Mouse (Mus musculus) c-Kit-positive CD71-positive TER-119-positive erythroid progenitor cells, embryonic 14.5 days (primary cell): ENCODE data around the gene Arfip2.

ENCODE experiments used
- DNase-seq: peaks from one replicate; pipeline ENCODE4 v3.0.0-alpha.2; 2013; ENCODE audit warnings: low spot score

Arfip2 gene

DNA sequence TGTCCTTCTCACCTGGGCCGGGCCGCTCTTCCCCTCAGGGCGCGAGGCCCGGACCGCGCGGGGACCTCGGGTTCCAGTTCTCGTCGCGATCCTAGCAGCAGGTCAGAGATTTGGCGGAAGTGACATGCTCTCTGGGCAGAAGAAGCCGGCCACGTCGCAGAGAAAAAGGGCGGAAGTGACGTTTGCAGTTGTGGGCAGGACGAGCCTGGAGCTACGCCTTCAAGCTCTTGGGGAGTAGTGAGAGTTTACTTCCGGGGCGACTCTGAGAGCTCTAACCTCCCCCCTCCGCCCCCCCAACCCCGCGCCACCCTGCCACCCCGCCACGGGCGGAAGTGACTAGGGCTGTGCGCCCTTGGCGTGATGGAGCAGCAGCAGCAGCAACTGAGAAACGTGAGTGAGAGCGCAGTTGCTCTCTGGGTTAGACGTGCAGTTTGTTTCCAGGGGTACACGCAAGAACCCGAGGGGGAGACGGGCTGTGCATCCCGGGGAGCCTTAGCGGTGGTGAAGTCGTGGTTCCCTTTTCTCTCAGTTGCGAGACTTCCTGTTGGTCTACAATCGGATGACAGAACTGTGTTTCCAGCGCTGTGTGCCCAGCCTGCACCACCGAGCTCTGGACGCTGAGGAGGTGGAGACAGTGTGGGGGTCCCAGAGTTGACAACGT, at the start of gene Arfip2, which contains the start of gene Gm45799:
Gene Arfip2 (minus strand): TSS at position 184 of the 661 bp plus-strand sequence.
Gene Gm45799 (plus strand): TSS at position 320 of the 661 bp plus-strand sequence.
- peak; percentile 97 for DNase-seq

DNA sequence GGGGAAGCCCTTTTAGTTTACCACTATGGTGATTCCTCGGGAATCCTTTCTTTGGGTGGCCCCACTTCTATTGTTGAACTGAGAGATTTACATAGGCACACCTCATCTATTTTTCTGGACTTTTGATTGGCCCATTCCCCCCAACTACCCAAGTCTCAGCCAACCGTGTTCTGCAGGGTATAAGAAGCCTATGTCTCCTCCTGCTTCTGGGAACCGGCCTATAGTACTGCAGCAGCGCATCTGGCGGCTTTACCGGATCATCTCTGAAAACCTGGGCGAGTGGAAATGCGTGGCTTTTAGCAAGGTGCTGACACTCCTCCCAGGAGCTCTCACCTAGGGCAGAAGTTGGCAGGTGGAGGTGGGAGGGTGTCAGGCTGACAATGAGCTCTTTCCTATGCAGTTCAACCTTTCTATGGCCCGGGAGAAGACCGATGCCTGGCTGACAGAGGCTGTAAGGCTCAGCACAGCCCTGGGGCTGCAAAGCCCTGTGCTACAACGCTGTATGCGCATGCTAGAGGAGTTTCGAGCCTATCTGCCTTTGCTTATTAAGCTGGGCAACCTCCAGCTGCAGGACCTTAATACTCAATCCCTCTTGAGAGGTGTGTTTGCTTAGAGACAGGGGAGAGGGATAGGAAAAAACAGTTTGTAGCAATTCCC, 45.5 kb upstream of the Arfip2 start:
- DNase-seq, result no peak

GRCm38 (mm10) chr7:105650639-105651435, 10.6 kb upstream of the Arfip2 start, which contains the start of gene Dnhd1:
Gene Dnhd1 (plus strand): TSS chr7:105650827.
- DNase-seq, result peak; percentile 58

DNA sequence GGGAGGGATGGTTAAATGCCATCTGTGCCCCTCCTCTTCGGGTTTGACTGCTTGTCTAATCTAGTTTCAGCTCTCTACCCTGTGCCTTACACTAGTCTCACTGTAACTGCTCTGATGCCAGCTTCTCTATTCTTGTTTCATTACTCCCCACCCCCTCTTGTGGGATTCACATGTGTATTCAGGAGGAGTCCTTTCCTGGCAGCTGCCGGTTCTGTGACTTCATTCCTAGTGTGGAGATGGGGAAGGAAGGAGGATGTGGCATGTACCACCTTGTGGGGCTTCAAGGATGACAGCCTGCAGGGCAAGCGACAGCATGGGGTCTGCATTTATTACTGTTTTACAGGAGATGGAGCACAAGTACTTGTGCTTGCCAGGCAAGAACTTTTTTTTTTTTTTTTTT, 1.7 kb upstream of the Arfip2 start:
- no peak for DNase-seq

- DNase-seq, result no peak
Observed at GRCm38 (mm10) chr7:105640894-105641255, 659 bp upstream of the Arfip2 start.

- no peak for DNase-seq
Observed at GRCm38 (mm10) chr7:105639756-105640155, 460 bp downstream of the Arfip2 start, which contains the start of gene Timm10b. Gene Timm10b (plus strand): TSS chr7:105640056.

DNA sequence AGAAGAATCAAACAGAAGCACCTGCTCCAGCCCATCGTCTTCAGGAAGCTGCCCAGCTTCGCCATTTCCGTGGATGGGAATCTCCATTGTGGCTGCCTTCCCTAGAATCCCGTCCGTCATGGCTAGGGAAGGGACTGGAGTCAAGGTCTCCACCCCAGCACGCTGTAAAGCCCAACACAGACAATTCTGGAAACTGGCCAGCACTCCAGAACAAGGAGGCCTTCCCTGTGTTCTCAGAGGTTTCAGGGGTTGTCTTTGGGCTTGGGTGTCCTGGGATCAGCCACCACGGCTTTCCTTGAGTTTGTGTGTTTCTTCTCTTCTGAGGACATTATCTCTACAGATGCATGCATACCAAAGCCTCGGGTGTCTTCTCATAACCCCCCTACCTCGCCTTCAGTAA, 912 bp downstream of the Arfip2 start:
- DNase-seq, result no peak

- DNase-seq, result no peak
Observed at GRCm38 (mm10) chr7:105638776-105639175, 1.4 kb downstream of the Arfip2 start.

DNA sequence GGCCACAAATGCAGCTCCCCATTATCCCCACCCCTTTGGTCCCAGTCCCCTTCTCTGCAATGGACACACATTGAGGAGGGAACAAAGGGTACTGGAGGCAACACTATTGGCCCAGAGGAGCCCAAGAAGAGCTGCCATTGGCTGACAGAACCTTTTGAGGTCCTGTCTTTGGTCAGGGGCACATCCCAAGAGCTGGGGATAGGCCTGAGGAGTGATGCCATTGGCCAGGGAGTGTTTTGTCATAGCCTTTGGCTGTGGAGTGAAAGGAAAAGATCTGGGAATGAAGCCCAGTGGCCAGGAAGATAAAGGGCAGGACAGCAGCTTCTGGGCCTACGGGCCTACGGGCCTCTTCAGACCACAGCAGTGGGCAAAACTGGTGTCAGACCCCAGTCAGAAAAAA, 4.5 kb downstream of the Arfip2 start:
- DNase-seq, result no peak

DNA sequence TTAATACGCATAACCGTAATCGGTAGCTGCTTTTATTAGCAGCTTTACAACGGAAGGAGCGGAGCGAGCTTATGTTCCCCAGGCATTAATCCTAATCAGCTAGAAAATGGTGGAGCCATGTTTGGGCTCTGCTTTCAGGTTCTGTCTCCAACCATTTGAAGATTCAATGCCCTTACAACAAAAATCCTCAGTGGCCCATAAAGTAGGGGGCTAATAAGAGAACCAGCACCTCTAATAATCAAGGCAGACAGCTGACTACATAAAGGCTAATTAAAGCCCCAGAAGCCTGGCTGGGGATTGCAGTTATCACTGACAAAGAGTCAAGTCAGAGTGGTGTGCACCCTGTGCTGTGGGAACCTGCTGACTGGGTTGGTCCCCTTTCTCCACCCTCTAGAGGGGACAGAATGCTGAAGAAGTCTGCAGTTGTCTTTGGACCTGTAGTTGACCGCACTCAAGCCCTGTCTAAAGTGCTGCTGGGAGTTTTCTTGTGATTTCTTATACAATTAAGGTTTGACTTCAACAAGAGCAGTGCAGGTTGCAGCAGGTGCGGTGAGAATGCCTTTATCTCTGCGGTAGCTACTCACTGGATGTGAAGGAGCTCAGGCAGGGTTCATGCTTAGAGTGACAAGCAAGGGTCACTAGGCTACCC, 5.8 kb downstream of the Arfip2 start:
- no peak for DNase-seq

GRCm38 (mm10) chr7:105633801-105634135, 6.4 kb downstream of the Arfip2 start:
- DNase-seq, result no peak

- DNase-seq, result peak; percentile 68
Observed at GRCm38 (mm10) chr7:105633127-105633800, 7.0 kb downstream of the Arfip2 start, which contains the start of gene Trim3. Gene Trim3 (minus strand): TSS chr7:105633571.

DNA sequence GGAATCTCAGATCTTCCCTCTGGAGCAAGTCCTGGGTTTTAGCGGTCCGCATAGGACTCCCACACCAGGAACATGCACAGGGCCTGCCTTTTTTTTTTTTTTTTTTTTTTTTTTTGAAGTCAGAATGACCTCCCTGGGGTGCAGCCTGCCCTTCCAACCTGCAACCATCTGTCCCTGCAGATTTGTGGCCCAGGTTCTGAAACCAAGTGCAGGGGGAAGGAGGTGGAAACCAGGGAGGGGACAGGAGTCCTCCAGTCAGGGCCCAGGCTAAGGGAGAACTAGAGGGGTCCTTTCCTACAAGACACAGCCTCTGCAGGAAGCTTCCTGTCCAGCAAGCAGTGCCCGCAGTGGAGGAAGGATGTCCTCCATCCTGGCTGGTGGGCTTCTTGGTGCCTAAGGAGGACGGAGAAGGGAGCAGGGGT, 7.7 kb downstream of the Arfip2 start:
- DNase-seq, result no peak

DNA sequence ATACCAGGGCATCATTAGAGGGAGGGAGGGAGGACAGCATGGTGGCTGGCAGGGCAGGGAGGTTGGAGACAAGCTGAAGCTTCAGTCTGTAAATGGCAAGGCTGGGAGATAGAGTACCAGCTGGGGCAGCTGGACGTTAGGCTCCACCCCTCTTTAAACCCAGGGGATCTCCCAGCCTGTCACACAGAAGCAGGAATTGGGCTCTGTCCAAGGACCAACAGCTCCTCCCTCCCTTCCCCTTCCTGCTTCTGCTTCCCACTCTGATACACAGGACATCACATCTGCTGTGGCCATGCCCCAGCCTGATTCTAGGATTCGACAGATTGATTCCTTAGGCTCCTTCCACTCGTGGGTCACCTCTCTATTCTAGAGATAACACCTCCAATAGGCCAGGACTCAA, 11.6 kb downstream of the Arfip2 start:
- DNase-seq, result no peak

GRCm38 (mm10) chr7:105625397-105625796, 14.8 kb downstream of the Arfip2 start:
- DNase-seq, result no peak

GRCm38 (mm10) chr7:105621646-105622292, 18.4 kb downstream of the Arfip2 start:
- no peak for DNase-seq

DNA sequence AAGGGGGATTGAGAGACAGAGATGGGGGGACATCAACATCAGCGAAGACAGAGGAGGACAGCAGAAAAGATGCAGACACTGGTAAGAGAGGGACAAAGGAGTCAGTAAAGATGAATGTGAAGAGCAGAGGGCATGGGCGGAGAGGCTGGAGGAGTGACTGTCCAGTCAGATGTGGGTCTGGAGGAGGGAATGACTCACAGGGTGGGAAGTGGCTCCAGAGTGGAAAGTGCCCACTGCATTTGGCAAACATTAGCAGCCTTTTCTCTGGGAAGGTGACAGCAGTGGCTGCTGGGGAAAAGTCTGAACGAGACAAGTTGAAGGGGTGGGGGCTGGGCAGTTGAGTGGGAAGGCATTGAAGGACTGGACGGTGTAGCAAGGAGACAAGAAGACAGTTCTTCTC, 19.2 kb downstream of the Arfip2 start:
- no peak for DNase-seq

DNA sequence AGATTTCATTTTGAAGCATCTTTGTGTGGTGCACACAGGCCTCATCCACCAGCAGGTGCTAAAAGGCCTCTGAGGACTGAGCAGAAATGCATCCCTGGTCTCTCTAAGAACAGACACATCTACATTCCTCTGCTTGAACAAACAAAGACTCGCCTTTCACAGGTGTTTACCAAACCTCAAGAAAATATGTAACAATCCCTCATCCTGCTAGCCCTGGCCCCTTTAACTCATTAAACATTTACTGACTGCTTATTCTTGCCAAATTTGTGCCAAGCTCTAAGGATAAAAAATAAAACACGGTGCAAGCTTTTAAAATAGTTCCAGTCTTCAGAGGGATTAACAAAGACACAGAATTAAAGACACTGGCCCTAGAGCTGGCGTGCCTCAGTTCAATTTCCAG, 20.5 kb downstream of the Arfip2 start:
- DNase-seq, result no peak

- no peak for DNase-seq
Observed at GRCm38 (mm10) chr7:105617810-105618209, 22.4 kb downstream of the Arfip2 start.

DNA sequence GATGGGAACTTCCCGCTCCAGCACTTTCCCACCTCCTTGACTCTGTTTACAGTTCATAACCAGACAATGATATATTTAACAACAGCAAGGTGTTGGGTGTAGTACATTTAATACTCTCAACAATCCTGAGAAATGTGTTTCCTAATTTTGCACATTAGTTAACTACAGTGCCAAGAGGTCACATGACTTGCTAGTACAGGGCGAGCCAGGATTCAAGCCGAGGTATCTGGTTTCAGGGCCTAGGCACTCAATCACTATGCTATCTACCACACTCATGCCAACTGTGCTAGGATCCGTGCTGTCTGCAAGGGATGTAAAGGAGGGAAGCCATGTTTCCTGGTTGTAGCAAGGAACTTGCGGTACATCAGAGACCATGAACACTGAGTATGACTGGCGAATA, 23.7 kb downstream of the Arfip2 start:
- no peak for DNase-seq

DNA sequence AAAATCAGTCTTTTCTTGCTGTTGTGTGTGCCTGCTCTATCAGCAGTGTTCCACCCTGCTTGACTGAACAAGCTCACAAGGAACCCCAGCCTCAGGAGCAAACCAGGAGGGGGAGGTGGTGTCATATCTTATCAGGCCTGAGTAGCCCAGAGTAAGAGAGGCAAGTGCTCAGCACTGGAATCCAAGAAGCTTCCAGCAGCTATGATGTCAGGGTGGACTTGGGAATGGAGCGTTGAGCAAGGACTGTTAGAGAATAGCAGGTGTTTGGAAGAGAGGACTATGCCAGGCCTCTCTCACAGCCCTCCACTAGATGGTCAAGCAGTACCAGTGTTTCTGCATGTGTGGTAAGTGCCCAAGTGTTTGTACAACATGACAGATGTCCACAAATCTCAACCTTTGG, 24.5 kb downstream of the Arfip2 start:
- DNase-seq, result no peak
